Mouse (Mus musculus) 3T3-L1 (cell line): Measurements from ENCODE around the gene Slpi.
A peak's percentile ranks its signal among the peaks of the same experiment; 100 is the strongest.

ENCODE experiments used
- DNase-seq: peaks from one replicate; pipeline ENCODE4 v3.0.0-alpha.2; 2015; ENCODE audit warnings: low read depth, low spot score

Gene Slpi

GRCm38 (mm10) chr2:164389020-164389419 is at the start of gene Slpi:
Gene Slpi, minus strand, starts transcription at chr2:164389095.
- DNase-seq, result no peak

- no peak for DNase-seq
Measured at GRCm38 (mm10) chr2:164438257-164438656, 49.4 kb upstream of the Slpi start.

DNA sequence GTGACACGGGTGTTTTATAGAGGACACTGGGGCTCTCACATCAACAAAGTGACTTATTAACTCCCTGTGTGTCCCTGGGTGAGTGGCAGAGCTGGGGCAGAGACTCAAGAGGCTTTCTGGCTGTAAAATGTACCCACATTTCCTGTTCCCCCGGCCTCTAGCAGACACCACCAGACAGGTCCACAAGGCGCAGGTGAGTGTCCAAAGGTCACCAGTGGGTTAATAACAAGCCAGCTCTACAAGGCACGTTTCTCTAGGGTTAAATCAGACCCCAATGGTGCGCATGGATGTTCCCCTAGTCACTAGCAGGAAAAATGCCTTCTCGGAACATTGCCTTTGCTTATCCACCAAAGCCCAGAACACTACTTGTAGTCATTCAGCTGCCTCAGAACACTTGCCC is 48.8 kb upstream of the Slpi start:
- no peak for DNase-seq

DNA sequence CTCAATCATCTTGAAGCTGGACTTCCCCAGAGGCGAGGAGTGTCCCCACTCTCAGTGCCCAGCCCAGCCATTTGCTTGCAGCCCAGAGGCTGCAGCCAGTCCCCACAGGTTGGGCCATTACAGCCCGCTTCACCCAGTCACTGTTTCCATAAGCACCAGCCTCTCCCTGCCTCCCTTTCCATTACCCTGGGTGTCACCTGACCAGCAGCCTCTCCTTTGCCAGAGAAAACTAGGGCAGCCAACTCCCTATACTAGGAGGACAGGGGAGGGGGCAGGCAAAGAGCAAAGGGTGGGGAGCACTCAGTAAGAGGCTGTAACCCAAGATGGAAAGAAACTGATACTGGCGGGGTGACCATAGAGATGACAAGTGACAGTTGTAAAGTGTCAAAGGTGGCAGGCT is 48.1 kb upstream of the Slpi start:
- DNase-seq, result no peak

GRCm38 (mm10) chr2:164436215-164436913 is 47.5 kb upstream of the Slpi start:
- DNase-seq, result no peak

DNA sequence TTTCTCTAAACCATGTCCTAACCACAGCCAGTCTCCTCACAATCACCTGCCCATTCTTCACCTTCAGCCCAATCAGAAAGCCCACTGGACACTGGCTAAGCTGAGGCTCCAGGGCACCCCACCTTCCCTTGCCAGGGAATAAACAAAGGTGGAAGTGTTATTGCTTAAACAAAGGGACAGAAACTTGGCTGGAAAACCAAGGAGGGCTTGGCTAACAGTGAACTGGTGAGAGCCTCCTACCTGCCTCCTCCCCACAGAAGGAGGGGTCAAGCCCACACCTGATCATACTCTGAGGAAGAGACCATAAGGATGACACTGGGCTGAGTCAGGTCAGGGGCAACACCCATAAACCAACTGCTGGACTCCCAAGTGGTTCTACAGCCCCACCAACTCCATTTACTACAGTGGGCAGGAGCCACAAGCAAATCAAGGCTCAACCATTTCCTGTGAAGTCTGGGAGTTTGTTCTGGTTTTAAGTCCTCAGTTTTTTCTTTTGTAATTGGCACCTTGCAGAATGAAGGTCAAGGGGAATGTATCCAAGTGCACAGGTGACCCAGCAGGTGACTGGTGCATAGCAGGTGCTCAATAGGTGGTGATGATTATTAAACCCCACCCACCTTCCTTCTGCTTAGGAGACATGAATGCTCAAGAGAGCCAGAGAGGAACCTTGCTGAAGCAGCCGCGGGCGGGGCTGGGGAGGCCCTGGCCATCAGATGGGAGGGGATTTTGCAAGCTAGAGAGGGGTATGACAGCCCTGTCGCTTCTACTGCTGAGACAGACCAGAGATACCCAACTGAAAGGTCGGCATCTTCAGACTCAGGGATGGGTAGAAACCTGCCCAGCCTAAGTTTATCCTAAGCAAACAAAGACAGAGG is 46.6 kb upstream of the Slpi start:
- no peak for DNase-seq

GRCm38 (mm10) chr2:164434681-164435080 is 45.8 kb upstream of the Slpi start:
- no peak for DNase-seq

DNA sequence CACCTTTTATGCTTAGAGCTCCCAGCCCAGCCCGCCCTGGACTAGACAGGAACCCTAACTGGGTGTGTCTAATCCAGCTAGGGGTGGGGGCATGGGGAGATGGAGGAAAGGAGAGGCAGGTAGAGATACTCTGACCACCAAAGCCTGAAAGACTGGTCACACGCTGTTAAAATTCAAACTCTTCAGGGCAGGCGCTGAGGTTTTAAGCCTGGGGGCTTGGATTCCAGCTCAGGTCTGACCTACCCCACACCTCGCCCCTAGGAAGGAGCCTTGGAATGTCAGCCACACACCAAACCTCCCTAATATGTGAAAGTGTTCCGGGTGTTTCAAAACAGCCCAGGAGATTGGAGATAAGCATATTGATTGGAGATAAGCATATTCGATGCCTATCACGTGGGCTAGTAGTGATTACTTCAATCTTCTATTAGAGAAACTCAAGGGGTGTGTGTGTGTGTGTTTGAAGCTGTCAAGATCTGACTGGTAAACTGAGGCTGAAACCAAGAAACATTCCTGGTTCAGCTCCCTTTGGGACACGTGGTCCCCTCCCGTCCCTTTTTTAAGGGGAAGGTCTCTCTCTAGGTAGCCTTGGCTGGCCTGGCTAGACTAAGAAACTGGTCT is 44.5 kb upstream of the Slpi start:
- DNase-seq, result no peak

GRCm38 (mm10) chr2:164432541-164433191 is 43.8 kb upstream of the Slpi start:
- peak; percentile 99 for DNase-seq

- peak; percentile 90 for DNase-seq
Measured at GRCm38 (mm10) chr2:164431676-164432465, 43.0 kb upstream of the Slpi start.

- DNase-seq, result no peak
Measured at GRCm38 (mm10) chr2:164430697-164431096, 41.8 kb upstream of the Slpi start.

- no peak for DNase-seq
Measured at GRCm38 (mm10) chr2:164429881-164430615, 41.2 kb upstream of the Slpi start.

- no peak for DNase-seq
Measured at GRCm38 (mm10) chr2:164428451-164428850, 39.6 kb upstream of the Slpi start.

DNA sequence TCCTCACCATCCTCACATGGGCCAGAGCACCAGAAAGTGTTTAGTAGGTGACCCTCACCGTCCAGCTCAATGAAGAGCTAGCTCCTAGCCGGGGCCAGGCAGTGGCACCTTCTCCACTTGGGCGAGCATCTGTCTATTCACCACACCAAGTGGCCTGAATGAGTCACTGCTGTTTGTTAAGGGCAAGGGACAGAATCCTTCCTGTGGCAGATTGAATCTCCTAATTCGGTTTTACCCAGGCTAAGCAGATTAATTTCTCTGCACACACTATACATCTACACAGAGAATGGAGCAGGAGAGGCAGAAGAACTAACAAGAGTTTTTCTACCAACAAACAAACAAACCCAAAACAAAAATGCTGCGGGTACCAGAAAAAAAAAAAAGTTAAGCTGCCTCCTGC is 38.1 kb upstream of the Slpi start:
- no peak for DNase-seq

DNA sequence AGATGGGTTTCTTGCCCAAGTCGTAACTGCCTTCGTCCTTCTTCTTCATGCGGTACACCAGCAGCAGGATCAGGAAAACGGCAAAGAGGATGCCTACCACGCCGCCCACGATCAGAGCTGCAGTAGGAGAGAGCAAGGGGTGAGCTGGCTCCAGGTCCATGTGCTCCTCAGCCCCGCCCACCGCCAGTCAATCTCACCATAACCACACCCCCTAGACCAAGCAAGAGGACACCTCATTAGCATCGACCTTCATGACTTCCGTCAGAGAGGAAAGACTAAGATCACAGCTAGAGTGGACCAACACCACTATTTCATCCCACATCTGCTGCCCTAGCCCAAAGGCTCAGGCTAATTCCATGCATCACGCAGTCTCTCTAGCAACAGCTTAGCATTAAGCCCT is 37.2 kb upstream of the Slpi start:
- no peak for DNase-seq

GRCm38 (mm10) chr2:164425401-164425800 is 36.5 kb upstream of the Slpi start:
- DNase-seq, result no peak

DNA sequence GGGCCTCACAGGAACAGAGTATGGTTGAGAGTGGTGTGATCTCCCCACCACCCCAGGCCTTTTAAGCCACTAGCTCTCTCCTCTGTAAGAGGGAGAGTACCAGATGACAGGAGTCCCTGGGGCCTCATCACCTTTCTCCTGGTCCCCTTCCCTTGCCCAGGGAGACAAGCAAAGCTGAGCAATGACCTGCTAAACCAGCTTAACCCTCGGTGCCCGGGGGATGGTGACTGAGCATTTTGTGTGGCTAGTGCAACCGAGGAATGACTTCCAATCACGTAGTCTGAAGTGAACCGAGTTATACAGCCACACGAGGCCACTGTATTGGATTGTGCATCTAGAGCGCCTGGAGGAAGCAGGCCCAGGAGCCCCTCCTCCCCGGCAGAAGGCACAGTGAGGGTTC is 35.5 kb upstream of the Slpi start:
- DNase-seq, result no peak

GRCm38 (mm10) chr2:164423464-164423863 is 34.6 kb upstream of the Slpi start:
- DNase-seq, result no peak

- DNase-seq, result no peak
Measured at GRCm38 (mm10) chr2:164422675-164423393, 33.9 kb upstream of the Slpi start.

- DNase-seq, result no peak
Measured at GRCm38 (mm10) chr2:164421979-164422378, 33.1 kb upstream of the Slpi start.
